Mouse (Mus musculus): ENCODE data around the gene Srgap2.

DNA sequence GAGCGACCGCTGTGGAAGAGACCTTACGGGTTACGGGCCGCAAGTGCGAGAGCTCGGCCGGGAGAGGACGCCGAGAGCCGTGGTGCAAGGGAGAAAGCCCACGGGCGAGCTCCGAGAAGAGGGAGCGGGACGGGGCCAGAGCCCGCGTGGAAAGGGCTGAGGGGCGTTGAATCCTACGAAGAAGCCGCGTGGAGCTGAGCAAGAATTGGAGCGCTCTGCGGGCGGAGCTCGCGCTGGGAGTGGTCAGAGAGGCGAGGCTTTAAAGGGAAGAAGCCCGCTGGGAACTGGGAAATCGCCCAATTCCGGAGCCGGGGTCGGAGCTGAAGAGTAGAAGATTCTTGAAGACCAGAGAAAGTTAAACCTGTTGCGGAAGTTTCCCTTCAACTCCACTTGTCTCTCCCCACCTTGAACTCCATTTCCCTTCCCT, 942 bp upstream of the Srgap2 start:
- no peak for TF ChIP-seq CTCF (IDR thresholded peaks at IDR 0.05; ENCODE audit: low read depth, low read length)
- no peak for TF ChIP-seq TAL1 (conservative IDR thresholded peaks at IDR 0.05; ENCODE audit: low read depth, low read length)
- TF ChIP-seq GATA1 (IDR thresholded peaks at IDR 0.05; ENCODE audit: borderline replicate concordance, low read length) = no peak
- no peak for TF ChIP-seq POLR2AphosphoS5 (IDR thresholded peaks at IDR 0.05; ENCODE audit: insufficient replicate concordance, low read depth, low read length)
- TF ChIP-seq GATA2 (IDR thresholded peaks at IDR 0.05; ENCODE audit: borderline replicate concordance, low read depth, low read length) = no peak

Measured in G1E (cell line).